ENCODE assay signal across 17 mouse cellular contexts in genomic region chr2:4042009-4042408, GRCm38 (mm10). TPM values are rescaled to one million over a fixed set of nuclear protein-coding genes. Genes with fewer than 3 reads are reported as not detected.
DNase-seq lines count a peak whose midpoint lies in the region; ATAC-seq lines count a peak whose summit lies in the region.
"Had no signal": no experiment of that assay in that cellular context is flagged by ENCODE, and none has a peak within 500 bp of the region (broad histone marks: within the 10 kb centered on the region; RNA-seq: fewer than 3 reads in every experiment).

No protein-coding gene starts in this region.

- DNase-seq in Muller cell, postnatal 12 days (ENCODE audit: inconsistent ontology term), result peak; percentile 19
- peak; percentile 54 for DNase-seq in embryo, embryonic 10.5 days (ENCODE audit: low spot score)
- DNase-seq in midbrain, embryonic 11.5 days (ENCODE audit: low spot score, missing footprints), result peak; percentile 91
- no peak for DNase-seq in gastrocnemius, postnatal 14 days
- DNase-seq in frontal cortex, postnatal 10 days (ENCODE audit: low spot score in 2 of 2), result no peak
- no peak for DNase-seq in lung, postnatal 36 days
- no peak for DNase-seq in adipocyte (ENCODE audit: low spot score)
- DNase-seq: cerebellum, adult 8-10 months; lung, postnatal 10 days; thymus, postnatal 36 days had no signal

- H3K9me3 ChIP-seq in hindbrain, embryonic 12.5 days (replicated peaks), result no peaks in the 10 kb centered on the region
- H3K9me3 ChIP-seq in midbrain, embryonic 11.5 days (ENCODE audit: control insufficient read depth, low read length), result no peaks in the 10 kb centered on the region
- H3K9me3 ChIP-seq: embryonic facial prominence, embryonic 12.5 days; intestine, embryonic 15.5 days had no signal

- H3K4me1 ChIP-seq in hindbrain, embryonic 12.5 days, result peaks cover 11% of the 10 kb centered on the region; the same call in 1 of the 2 replicates
- peaks cover 15% of the 10 kb centered on the region for H3K4me1 ChIP-seq in midbrain, embryonic 11.5 days (ENCODE audit: control insufficient read depth, insufficient read depth, low read length)
- H3K4me1 ChIP-seq: embryonic facial prominence, embryonic 12.5 days; intestine, embryonic 15.5 days had no signal

- peaks cover 3% of the 10 kb centered on the region; the same call in 1 of the 2 replicates for H3K27me3 ChIP-seq in hindbrain, embryonic 12.5 days
- H3K27me3 ChIP-seq in midbrain, embryonic 11.5 days (ENCODE audit: control insufficient read depth, insufficient read depth, low read length), result no peaks in the 10 kb centered on the region
- H3K27me3 ChIP-seq: embryonic facial prominence, embryonic 12.5 days; intestine, embryonic 15.5 days had no signal

- H3K9ac ChIP-seq in hindbrain, embryonic 12.5 days, result no peak overlapping the region
- no peak overlapping the region for H3K9ac ChIP-seq in midbrain, embryonic 11.5 days (ENCODE audit: low read length)
- H3K9ac ChIP-seq: embryonic facial prominence, embryonic 12.5 days; intestine, embryonic 15.5 days; liver, embryonic 14.5 days had no signal

- H3K27ac ChIP-seq in hindbrain, embryonic 12.5 days, result no peak overlapping the region
- H3K27ac ChIP-seq in midbrain, embryonic 11.5 days (ENCODE audit: low read depth, low read length), result no peak overlapping the region
- H3K27ac ChIP-seq: embryonic facial prominence, embryonic 12.5 days; intestine, embryonic 15.5 days; kidney, postnatal 0 days; liver, embryonic 14.5 days had no signal

- H3K4me3 ChIP-seq in hindbrain, embryonic 12.5 days, result no peak overlapping the region
- H3K4me3 ChIP-seq in midbrain, embryonic 11.5 days (ENCODE audit: low read depth, low read length), result no peak overlapping the region
- H3K4me3 ChIP-seq: embryonic facial prominence, embryonic 12.5 days; intestine, embryonic 15.5 days had no signal

- intact Hi-C loops in gastrocnemius, postnatal 14 days (cut with DNase I; ENCODE audit: low total_unique reads), result no loop called here

- no peaks in the 10 kb centered on the region for H3K36me3 ChIP-seq in hindbrain, embryonic 12.5 days
- H3K36me3 ChIP-seq in midbrain, embryonic 11.5 days (ENCODE audit: control insufficient read depth, insufficient read depth, low read length), result no peaks in the 10 kb centered on the region
- H3K36me3 ChIP-seq: embryonic facial prominence, embryonic 12.5 days; intestine, embryonic 15.5 days had no signal

- peak; percentile 85 for ATAC-seq in hindbrain, embryonic 12.5 days (ENCODE audit: low FRiP score)
- ATAC-seq in midbrain, embryonic 11.5 days (ENCODE audit: low FRiP score), result peak; percentile 95
- ATAC-seq: activated CD4-positive, CD25-positive, alpha-beta regulatory T cell, adult 4 months; CD4-positive, CD25-positive, alpha-beta regulatory T cell, adult 4 months; intestine, embryonic 15.5 days had no signal

- WGBS in hindbrain, embryonic 12.5 days, result 23% methylated on average over 3 of the region's 3 CpGs
- 10% methylated on average over 3 of the region's 3 CpGs for WGBS in midbrain, embryonic 11.5 days

- no peak overlapping the region for H3K4me2 ChIP-seq in hindbrain, embryonic 12.5 days (replicated peaks)
- H3K4me2 ChIP-seq in midbrain, embryonic 11.5 days, result no peak overlapping the region
- H3K4me2 ChIP-seq: embryonic facial prominence, embryonic 12.5 days; intestine, embryonic 15.5 days had no signal

RNA-seq across cellular contexts. Expression of gene Frmd4a, which starts 24.5 kb away (rescaled TPM):
- 68.4 and 69.6 TPM in 2 replicates for polyA plus RNA-seq in hindbrain, embryonic 12.5 days (2016; fragmentation: Nextera tagmentation; extraction: Ambion mirVana)
- polyA plus RNA-seq in midbrain, embryonic 11.5 days (2014; fragmentation: Nextera tagmentation; extraction: Ambion mirVana), result 35.2 and 35.9 TPM in 2 replicates
- total RNA-seq in gastrocnemius, postnatal 14 days (2021), result 10 to 100 TPM; 10.8 to 14.2 TPM

Comparison
In these comparisons a context has a peak if more than half of its experiments do, and no peak if none do; other contexts are left out.
1. DNase-seq: peak in Muller cell, postnatal 12 days (single experiment), embryo, embryonic 10.5 days (single experiment) and midbrain, embryonic 11.5 days (single experiment); none in gastrocnemius, postnatal 14 days (single experiment), frontal cortex, postnatal 10 days (0 of 2), lung, postnatal 36 days (single experiment) and adipocyte (single experiment).